In genomic region chr8:95411309-95411972, GRCm38 (mm10) we compare ENCODE assay signal across 9 mouse cellular contexts. TPM values are rescaled to one million over a fixed set of nuclear protein-coding genes. Genes with fewer than 3 reads are reported as not detected.
A peak's percentile ranks its signal among the peaks of the same experiment; 100 is the strongest.
DNase-seq lines count a peak whose midpoint lies in the region; ATAC-seq and TF ChIP-seq lines count a peak whose summit lies in the region.
"Had no signal": no experiment of that assay in that cellular context is flagged by ENCODE, and none has a peak within 500 bp of the region (broad histone marks: within the 10 kb centered on the region; RNA-seq: fewer than 3 reads in every experiment).

No protein-coding gene starts in this region.

- ATAC-seq in hindbrain, embryonic 13.5 days (ENCODE audit: low FRiP score): no peak
- ATAC-seq in hindbrain, embryonic 14.5 days (ENCODE audit: low FRiP score): no peak
- 0 out of 2 replicates have a peak, but pooled peaks have one; percentile 42 for ATAC-seq in heart, embryonic 11.5 days (replicated peaks; ENCODE audit: insufficient number of reproducible peaks, low FRiP score, low TSS enrichment)
- peak; percentile 56; the same call in 1 of the 2 replicates for ATAC-seq in lung, embryonic 14.5 days (ENCODE audit: insufficient read depth)
- ATAC-seq in monocyte, adult 5-6 weeks (replicated peaks; ENCODE audit: insufficient number of reproducible peaks, low FRiP score, low TSS enrichment, poor library complexity, severe bottlenecking): no peak

- no peaks in the 10 kb centered on the region for H3K36me3 ChIP-seq in hindbrain, embryonic 13.5 days
- H3K36me3 ChIP-seq in hindbrain, embryonic 14.5 days (replicated peaks; ENCODE audit: control insufficient read depth, insufficient read depth): no peaks in the 10 kb centered on the region
- H3K36me3 ChIP-seq in heart, embryonic 11.5 days (ENCODE audit: control insufficient read depth, insufficient read depth, low read length): no peaks in the 10 kb centered on the region
- H3K36me3 ChIP-seq in lung, embryonic 14.5 days (ENCODE audit: insufficient read depth): no peaks in the 10 kb centered on the region
- H3K36me3 ChIP-seq: liver, embryonic 15.5 days had no signal

- H3K4me1 ChIP-seq in hindbrain, embryonic 13.5 days (replicated peaks): peaks cover 7% of the 10 kb centered on the region
- H3K4me1 ChIP-seq in hindbrain, embryonic 14.5 days (replicated peaks; ENCODE audit: control insufficient read depth, insufficient read depth, low read length): no peaks in the 10 kb centered on the region
- H3K4me1 ChIP-seq in heart, embryonic 11.5 days (ENCODE audit: control insufficient read depth, insufficient read depth, low read length): peaks cover 9% of the 10 kb centered on the region
- no peaks in the 10 kb centered on the region for H3K4me1 ChIP-seq in lung, embryonic 14.5 days (ENCODE audit: insufficient read depth)
- H3K4me1 ChIP-seq: liver, embryonic 15.5 days had no signal

- H3K27me3 ChIP-seq in hindbrain, embryonic 13.5 days: no peaks in the 10 kb centered on the region
- no peaks in the 10 kb centered on the region for H3K27me3 ChIP-seq in hindbrain, embryonic 14.5 days (ENCODE audit: control insufficient read depth, insufficient read depth, low read length)
- no peaks in the 10 kb centered on the region for H3K27me3 ChIP-seq in heart, embryonic 11.5 days (ENCODE audit: control insufficient read depth, insufficient read depth, low read length)
- no peaks in the 10 kb centered on the region for H3K27me3 ChIP-seq in lung, embryonic 14.5 days (ENCODE audit: insufficient read depth, low read length)
- H3K27me3 ChIP-seq: liver, embryonic 15.5 days had no signal

- H3K9ac ChIP-seq in hindbrain, embryonic 13.5 days: 0 out of 2 replicates have a peak overlapping the region, but pooled peaks have one; percentile 3
- H3K9ac ChIP-seq in hindbrain, embryonic 14.5 days: no peak overlapping the region; the same call in 1 of the 2 replicates
- 0 out of 2 replicates have a peak overlapping the region, but pooled peaks have one; percentile 17 for H3K9ac ChIP-seq in heart, embryonic 11.5 days (ENCODE audit: low read depth, low read length)
- H3K9ac ChIP-seq in lung, embryonic 14.5 days: no peak overlapping the region
- H3K9ac ChIP-seq: liver, embryonic 15.5 days had no signal

- TF ChIP-seq CTCF in lung, embryonic 14.5 days (IDR thresholded peaks at IDR 0.05; ENCODE audit: low read depth): no peak

- no peaks in the 10 kb centered on the region for H3K9me3 ChIP-seq in hindbrain, embryonic 13.5 days
- H3K9me3 ChIP-seq in hindbrain, embryonic 14.5 days (ENCODE audit: control insufficient read depth, low read length): no peaks in the 10 kb centered on the region
- no peaks in the 10 kb centered on the region for H3K9me3 ChIP-seq in heart, embryonic 11.5 days (replicated peaks; ENCODE audit: control insufficient read depth, low read length)
- H3K9me3 ChIP-seq in lung, embryonic 14.5 days (ENCODE audit: low read depth, low read length): no peaks in the 10 kb centered on the region
- H3K9me3 ChIP-seq: liver, embryonic 15.5 days had no signal

- DNase-seq in hindbrain, embryonic 14.5 days (ENCODE audit: low spot score): no peak
- DNase-seq in brain, adult 2 months (ENCODE audit: low read depth, low spot score): peak; percentile 40
- DNase-seq in lung, embryonic 14.5 days: peak; percentile 57
- DNase-seq in cerebellum, adult 9-11 months: no peak
- no peak for DNase-seq in layer of hippocampus, adult 9-10 months (ENCODE audit: low spot score)

- WGBS in hindbrain, embryonic 13.5 days: 50% methylated on average over 10 of the region's 10 CpGs
- 58% methylated on average over 10 of the region's 10 CpGs for WGBS in hindbrain, embryonic 14.5 days
- 39% methylated on average over 10 of the region's 10 CpGs for WGBS in heart, embryonic 11.5 days (ENCODE audit: insufficient replicate concordance)
- WGBS in lung, embryonic 14.5 days: 35% methylated on average over 10 of the region's 10 CpGs

- no peak overlapping the region for H3K27ac ChIP-seq in hindbrain, embryonic 13.5 days
- H3K27ac ChIP-seq in hindbrain, embryonic 14.5 days: no peak overlapping the region
- peak overlapping the region; percentile 32 for H3K27ac ChIP-seq in heart, embryonic 11.5 days (ENCODE audit: low read depth, low read length)
- peak overlapping the region; percentile 21; the same call in 1 of the 2 replicates for H3K27ac ChIP-seq in lung, embryonic 14.5 days (ENCODE audit: low read depth)
- H3K27ac ChIP-seq: liver, embryonic 15.5 days had no signal

- no peak overlapping the region for H3K4me2 ChIP-seq in hindbrain, embryonic 13.5 days
- no peak overlapping the region for H3K4me2 ChIP-seq in hindbrain, embryonic 14.5 days (replicated peaks)
- H3K4me2 ChIP-seq in heart, embryonic 11.5 days: no peak overlapping the region
- H3K4me2 ChIP-seq in lung, embryonic 14.5 days: no peak overlapping the region
- H3K4me2 ChIP-seq: liver, embryonic 15.5 days had no signal

- H3K4me3 ChIP-seq in hindbrain, embryonic 13.5 days: no peak overlapping the region
- H3K4me3 ChIP-seq in hindbrain, embryonic 14.5 days (replicated peaks; ENCODE audit: low read length): no peak overlapping the region
- no peak overlapping the region for H3K4me3 ChIP-seq in heart, embryonic 11.5 days (ENCODE audit: low read depth, low read length)
- no peak overlapping the region for H3K4me3 ChIP-seq in lung, embryonic 14.5 days (ENCODE audit: low read depth, low read length)
- H3K4me3 ChIP-seq: liver, embryonic 15.5 days had no signal

RNA-seq across cellular contexts. Expression of gene Cfap20, which starts 23.2 kb away (rescaled TPM):
- polyA plus RNA-seq in hindbrain, embryonic 13.5 days (2015; fragmentation: Nextera tagmentation; extraction: Ambion mirVana): 134 TPM in 2 replicates
- 128 and 139 TPM in 2 replicates for polyA plus RNA-seq in hindbrain, embryonic 14.5 days (2014; fragmentation: Nextera tagmentation; extraction: Ambion mirVana)
- polyA plus RNA-seq in heart, embryonic 11.5 days (2014; fragmentation: Nextera tagmentation; extraction: Ambion mirVana): 135 and 139 TPM in 2 replicates
- 162 and 169 TPM in 2 replicates for polyA plus RNA-seq in lung, embryonic 14.5 days (2014; fragmentation: Nextera tagmentation; extraction: Ambion mirVana)
- 27.0 to 52.7 TPM (median 36.3 TPM) in 3 replicates for total RNA-seq in monocyte, adult 5-6 weeks (2017)

RNA-seq across cellular contexts. Expression of gene Mmp15, which starts 59.4 kb away (rescaled TPM):
- 17.4 and 18.4 TPM in 2 replicates for polyA plus RNA-seq in hindbrain, embryonic 13.5 days (2015; fragmentation: Nextera tagmentation; extraction: Ambion mirVana)
- 24.6 and 26.5 TPM in 2 replicates for polyA plus RNA-seq in hindbrain, embryonic 14.5 days (2014; fragmentation: Nextera tagmentation; extraction: Ambion mirVana)
- 38.1 and 43.1 TPM in 2 replicates for polyA plus RNA-seq in heart, embryonic 11.5 days (2014; fragmentation: Nextera tagmentation; extraction: Ambion mirVana)
- polyA plus RNA-seq in lung, embryonic 14.5 days (2014; fragmentation: Nextera tagmentation; extraction: Ambion mirVana): 22.5 and 25.6 TPM in 2 replicates
- not detected in 3 replicates for total RNA-seq in monocyte, adult 5-6 weeks (2017)

Comparison
In these comparisons a context has a peak if more than half of its experiments do, and no peak if none do; other contexts are left out.
1. H3K9ac ChIP-seq: peak in hindbrain, embryonic 13.5 days (single experiment) and heart, embryonic 11.5 days (single experiment); none in hindbrain, embryonic 14.5 days (single experiment) and lung, embryonic 14.5 days (single experiment).
2. ATAC-seq: peak in heart, embryonic 11.5 days (single experiment) and lung, embryonic 14.5 days (single experiment); none in hindbrain, embryonic 13.5 days (single experiment), hindbrain, embryonic 14.5 days (single experiment) and monocyte, adult 5-6 weeks (single experiment).
3. H3K27ac ChIP-seq: peak in heart, embryonic 11.5 days (single experiment) and lung, embryonic 14.5 days (single experiment); none in hindbrain, embryonic 13.5 days (single experiment) and hindbrain, embryonic 14.5 days (single experiment).
4. DNase-seq: peak in brain, adult 2 months (single experiment) and lung, embryonic 14.5 days (single experiment); none in hindbrain, embryonic 14.5 days (single experiment), cerebellum, adult 9-11 months (single experiment) and layer of hippocampus, adult 9-10 months (single experiment).